Comparison of ENCODE assay signal across 8 mouse cellular contexts in genomic region chr17:27001151-27001550, GRCm38 (mm10). TPM values are rescaled to one million over a fixed set of nuclear protein-coding genes. Genes with fewer than 3 reads are reported as not detected.
DNase-seq lines count a peak whose midpoint lies in the region; ATAC-seq and TF ChIP-seq lines count a peak whose summit lies in the region.
"Had no signal": no experiment of that assay in that cellular context is flagged by ENCODE, and none has a peak within 500 bp of the region (broad histone marks: within the 10 kb centered on the region; RNA-seq: fewer than 3 reads in every experiment).

No protein-coding gene starts in this region.

- H3K4me1 ChIP-seq in midbrain, embryonic 11.5 days (ENCODE audit: control insufficient read depth, insufficient read depth, low read length): no peaks in the 10 kb centered on the region
- H3K4me1 ChIP-seq in midbrain, embryonic 14.5 days (ENCODE audit: control insufficient read depth, insufficient read depth, low read length): no peaks in the 10 kb centered on the region
- H3K4me1 ChIP-seq in bone marrow, adult 2 months (ENCODE audit: control insufficient read depth, insufficient read depth, low read length): no peaks in the 10 kb centered on the region

- no peak for ATAC-seq in midbrain, embryonic 11.5 days (ENCODE audit: low FRiP score)
- ATAC-seq in midbrain, embryonic 14.5 days (ENCODE audit: low FRiP score, low TSS enrichment): no peak

- H3K27ac ChIP-seq in midbrain, embryonic 11.5 days (ENCODE audit: low read depth, low read length): no peak overlapping the region
- no peak overlapping the region for H3K27ac ChIP-seq in midbrain, embryonic 14.5 days (replicated peaks; ENCODE audit: low read depth, low read length)
- no peak overlapping the region for H3K27ac ChIP-seq in bone marrow, adult 2 months (ENCODE audit: control insufficient read depth, insufficient read depth, low read depth, low read length, poor library complexity)
- H3K27ac ChIP-seq: lung, embryonic 15.5 days had no signal

- TF ChIP-seq POLR2A in bone marrow, adult 2 months (IDR thresholded peaks at IDR 0.05; ENCODE audit: borderline replicate concordance, control insufficient read depth, low read depth, low read length): no peak

- no peaks in the 10 kb centered on the region for H3K27me3 ChIP-seq in midbrain, embryonic 11.5 days (ENCODE audit: control insufficient read depth, insufficient read depth, low read length)
- no peaks in the 10 kb centered on the region for H3K27me3 ChIP-seq in midbrain, embryonic 14.5 days (ENCODE audit: control insufficient read depth, insufficient read depth, low read length)

- no peak overlapping the region for H3K4me3 ChIP-seq in midbrain, embryonic 11.5 days (ENCODE audit: low read depth, low read length)
- H3K4me3 ChIP-seq in midbrain, embryonic 14.5 days (replicated peaks; ENCODE audit: low read depth, low read length): no peak overlapping the region
- no peak overlapping the region for H3K4me3 ChIP-seq in bone marrow, adult 2 months (replicated peaks; ENCODE audit: control insufficient read depth, low read depth, low read length)
- H3K4me3 ChIP-seq: lung, embryonic 15.5 days had no signal

- no peak overlapping the region for H3K4me2 ChIP-seq in midbrain, embryonic 11.5 days
- H3K4me2 ChIP-seq in midbrain, embryonic 14.5 days (ENCODE audit: low read length): no peak overlapping the region
- H3K4me2 ChIP-seq: lung, embryonic 15.5 days had no signal

- peak; percentile 31 for DNase-seq in midbrain, embryonic 11.5 days (ENCODE audit: low spot score, missing footprints)
- DNase-seq in midbrain, embryonic 14.5 days: no peak
- DNase-seq in lung, postnatal 36 days: peak; percentile 58
- peak; percentile 58 to 63 for DNase-seq in thymus, postnatal 36 days
- no peak for DNase-seq in frontal cortex, postnatal 36 days (ENCODE audit: low spot score in 2 of 2)
- no peak for DNase-seq in left cerebral cortex, adult 18-20 months (ENCODE audit: low spot score in 2 of 2)

- H3K9me3 ChIP-seq in midbrain, embryonic 11.5 days (ENCODE audit: control insufficient read depth, low read length): no peaks in the 10 kb centered on the region
- no peaks in the 10 kb centered on the region for H3K9me3 ChIP-seq in midbrain, embryonic 14.5 days (ENCODE audit: control insufficient read depth, low read length)
- H3K9me3 ChIP-seq: lung, embryonic 15.5 days had no signal

- peak; percentile 55; the same call in 1 of the 2 replicates for TF ChIP-seq CTCF in bone marrow, adult 2 months (IDR thresholded peaks at IDR 0.05; ENCODE audit: control insufficient read depth, insufficient read depth, low read length)

- H3K9ac ChIP-seq in midbrain, embryonic 11.5 days (ENCODE audit: low read length): no peak overlapping the region
- H3K9ac ChIP-seq in midbrain, embryonic 14.5 days (replicated peaks; ENCODE audit: low read length): no peak overlapping the region
- H3K9ac ChIP-seq: lung, embryonic 15.5 days had no signal

- H3K36me3 ChIP-seq in midbrain, embryonic 11.5 days (ENCODE audit: control insufficient read depth, insufficient read depth, low read length): no peaks in the 10 kb centered on the region
- no peaks in the 10 kb centered on the region for H3K36me3 ChIP-seq in midbrain, embryonic 14.5 days (ENCODE audit: control insufficient read depth, insufficient read depth, low read length)
- H3K36me3 ChIP-seq: lung, embryonic 15.5 days had no signal

- 71% methylated on average over 7 of the region's 7 CpGs for WGBS in midbrain, embryonic 11.5 days
- 74% methylated on average over 7 of the region's 7 CpGs for WGBS in midbrain, embryonic 14.5 days
- WGBS in bone marrow, adult 2 months: 71% methylated on average over 7 of the region's 7 CpGs

RNA-seq across cellular contexts. Expression of gene Bak1, which starts 27.7 kb away (rescaled TPM):
- 8.0 and 8.9 TPM in 2 replicates for polyA plus RNA-seq in midbrain, embryonic 11.5 days (2014; fragmentation: Nextera tagmentation; extraction: Ambion mirVana)
- 5.5 and 5.8 TPM in 2 replicates for polyA plus RNA-seq in midbrain, embryonic 14.5 days (2014; fragmentation: Nextera tagmentation; extraction: Ambion mirVana)
- 34.2 and 56.8 TPM in 2 replicates for polyA plus RNA-seq in bone marrow, adult 2 months (2011; ENCODE audit: insufficient read depth, insufficient read length, low replicate concordance, missing spikeins)
- total RNA-seq in left cerebral cortex, adult 18-20 months (2021): 10 to 100 TPM; 12.0 to 13.0 TPM

RNA-seq across cellular contexts. Expression of gene Zbtb9, which starts 28.2 kb away (rescaled TPM):
- polyA plus RNA-seq in midbrain, embryonic 11.5 days (2014; fragmentation: Nextera tagmentation; extraction: Ambion mirVana): 13.4 and 13.6 TPM in 2 replicates
- polyA plus RNA-seq in midbrain, embryonic 14.5 days (2014; fragmentation: Nextera tagmentation; extraction: Ambion mirVana): 8.7 and 11.3 TPM in 2 replicates
- 6.7 and 10.2 TPM in 2 replicates for polyA plus RNA-seq in bone marrow, adult 2 months (2011; ENCODE audit: insufficient read depth, insufficient read length, low replicate concordance, missing spikeins)
- total RNA-seq in left cerebral cortex, adult 18-20 months (2021): 10 to 100 TPM; 16.2 to 16.4 TPM

RNA-seq across cellular contexts. Expression of gene Itpr3, which starts 56.0 kb away (rescaled TPM):
- polyA plus RNA-seq in midbrain, embryonic 11.5 days (2014; fragmentation: Nextera tagmentation; extraction: Ambion mirVana): 0.59 and 0.72 TPM in 2 replicates
- polyA plus RNA-seq in midbrain, embryonic 14.5 days (2014; fragmentation: Nextera tagmentation; extraction: Ambion mirVana): 0.51 and 0.82 TPM in 2 replicates
- polyA plus RNA-seq in bone marrow, adult 2 months (2011; ENCODE audit: insufficient read depth, insufficient read length, low replicate concordance, missing spikeins): 10.8 and 12.5 TPM in 2 replicates
- 1 to 10 TPM; 2.8 to 3.0 TPM for total RNA-seq in left cerebral cortex, adult 18-20 months (2021)

Comparison
In these comparisons a context has a peak if more than half of its experiments do, and no peak if none do; other contexts are left out.
1. DNase-seq: peak in midbrain, embryonic 11.5 days (single experiment), lung, postnatal 36 days (single experiment) and thymus, postnatal 36 days (2 of 2); none in midbrain, embryonic 14.5 days (single experiment), frontal cortex, postnatal 36 days (0 of 2) and left cerebral cortex, adult 18-20 months (0 of 2).